Mouse (Mus musculus) liver, adult 2 months (tissue): ENCODE measurements around the gene Slc46a1.

ENCODE experiments used
- CTCF ChIP-seq: fragments of 200-500 bp; IDR thresholded peaks from 2 replicates; pipeline ENCODE4 v1.5.1; 2011; ENCODE audit warnings: low read depth, low read length, control low read depth
- POLR2A ChIP-seq: fragments of 200-500 bp; IDR thresholded peaks from 2 replicates; pipeline ENCODE4 v1.6.1; 2011; ENCODE audit warnings: low read length, control low read depth; ENCODE audit not compliant: insufficient read depth; ENCODE audit errors: extremely low read depth

GRCm38 (mm10) chr11:78421201-78422009 lies 44.1 kb upstream of the Slc46a1 start:
- TF ChIP-seq CTCF, result no peak
- no peak for TF ChIP-seq POLR2A
